Mouse (Mus musculus): ENCODE results near the gene Sirpb1a. TPM values are rescaled to one million over a fixed set of nuclear protein-coding genes. Genes with fewer than 3 reads are reported as not detected.
"Not testable (repeated sequence)": the region's sequence is repeated elsewhere in the genome, so short reads cannot be mapped to it uniquely, and the experiment has no call there.

Gene Sirpb1a
- not detected in 2 replicates for total RNA-seq (2017)

DNA sequence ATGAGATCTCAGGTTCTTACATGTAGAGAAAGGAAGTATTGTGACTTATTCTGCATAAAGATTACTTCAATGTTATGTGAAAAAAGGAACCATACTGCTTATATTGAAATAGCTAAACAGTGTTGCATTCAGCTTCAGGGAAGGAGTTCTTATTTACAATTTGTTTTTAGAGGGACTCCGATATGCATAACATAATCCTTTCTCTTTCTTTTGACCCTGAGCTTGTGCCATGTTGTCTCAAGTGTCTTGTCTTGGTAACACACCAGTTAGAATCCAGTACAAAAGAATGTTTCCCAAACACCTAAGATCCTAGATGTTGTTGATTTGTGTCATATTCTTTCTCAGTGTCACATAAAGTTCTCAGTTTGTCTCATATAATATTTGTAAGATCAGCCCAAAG, at the start of gene Sirpb1a:
Sirpb1a (minus strand) TSS at position 74 of the 400 bp plus-strand sequence.
- not testable (repeated sequence) for ATAC-seq (replicated peaks; ENCODE audit: low read depth, poor library complexity, severe bottlenecking)

DNA sequence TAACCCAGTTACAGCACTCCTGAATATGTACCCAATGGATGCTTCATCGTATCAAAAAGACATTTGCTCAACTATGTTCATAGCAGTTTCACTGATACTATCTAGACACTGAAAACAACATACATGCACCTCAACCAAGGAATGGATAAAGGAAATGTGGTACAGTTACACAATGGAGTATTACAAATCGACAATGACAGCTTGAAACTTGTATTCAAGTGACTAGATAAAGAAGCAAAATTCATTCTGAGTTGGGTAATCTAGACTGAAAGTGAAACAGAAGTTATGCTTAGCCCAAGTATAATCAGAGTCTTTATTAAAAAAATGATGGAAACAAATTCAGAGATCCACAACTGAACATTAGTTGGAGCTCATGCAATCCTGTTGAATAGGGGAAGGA, 48.5 kb upstream of the Sirpb1a start:
- 0 out of 2 replicates have a peak, but pooled peaks have one; percentile 29 for ATAC-seq (replicated peaks; ENCODE audit: low read depth, poor library complexity, severe bottlenecking)

DNA sequence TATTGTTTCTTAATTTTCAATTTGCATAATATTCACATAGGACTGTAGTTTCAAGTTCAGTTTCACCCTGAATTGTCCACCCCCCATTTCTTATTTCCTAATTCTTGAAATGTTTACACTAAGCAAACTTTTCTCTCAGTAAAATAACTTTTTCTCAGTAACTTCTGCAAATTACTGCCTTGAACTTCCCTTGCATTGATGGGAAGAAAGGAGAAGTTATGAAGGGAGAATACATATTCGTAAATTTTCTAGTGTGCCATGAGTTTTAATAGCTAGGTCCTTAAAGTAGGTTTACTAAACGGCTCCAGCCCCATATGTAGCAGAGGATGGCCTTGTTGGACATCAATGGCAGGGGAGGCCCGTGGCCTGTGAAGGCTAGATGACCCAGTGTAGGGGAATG, 43.8 kb upstream of the Sirpb1a start:
- ATAC-seq (replicated peaks; ENCODE audit: low read depth, poor library complexity, severe bottlenecking): 0 out of 2 replicates have a peak, but pooled peaks have one; percentile 45

DNA sequence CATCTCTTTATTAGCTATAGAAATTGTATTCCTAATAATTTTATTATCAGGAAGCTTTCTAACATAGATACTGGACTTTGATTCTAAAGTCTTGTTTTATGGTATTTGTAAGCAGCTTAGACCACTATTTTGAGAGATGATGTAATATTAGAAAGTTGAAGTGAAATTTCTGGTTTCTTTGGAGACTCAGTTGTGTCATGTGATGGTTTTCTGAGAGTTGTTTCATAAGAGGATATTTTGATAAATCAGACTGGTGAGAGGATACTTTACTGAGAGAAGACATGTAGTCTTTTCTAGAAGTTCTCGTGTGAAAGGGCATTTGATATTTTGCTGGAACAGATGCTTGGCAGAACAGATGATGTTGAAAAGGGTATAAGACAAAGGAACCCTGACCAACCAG, 17.6 kb upstream of the Sirpb1a start:
- not testable (repeated sequence) for ATAC-seq (replicated peaks; ENCODE audit: low read depth, poor library complexity, severe bottlenecking)

- peak; percentile 63 for ATAC-seq (replicated peaks; ENCODE audit: low read depth, poor library complexity, severe bottlenecking)
Observed at GRCm38 (mm10) chr3:15439844-15440243, 13.5 kb upstream of the Sirpb1a start.

- peak; percentile 97 for ATAC-seq (replicated peaks; ENCODE audit: low read depth, poor library complexity, severe bottlenecking)
Observed at GRCm38 (mm10) chr3:15427917-15428316, 1.6 kb upstream of the Sirpb1a start.

DNA sequence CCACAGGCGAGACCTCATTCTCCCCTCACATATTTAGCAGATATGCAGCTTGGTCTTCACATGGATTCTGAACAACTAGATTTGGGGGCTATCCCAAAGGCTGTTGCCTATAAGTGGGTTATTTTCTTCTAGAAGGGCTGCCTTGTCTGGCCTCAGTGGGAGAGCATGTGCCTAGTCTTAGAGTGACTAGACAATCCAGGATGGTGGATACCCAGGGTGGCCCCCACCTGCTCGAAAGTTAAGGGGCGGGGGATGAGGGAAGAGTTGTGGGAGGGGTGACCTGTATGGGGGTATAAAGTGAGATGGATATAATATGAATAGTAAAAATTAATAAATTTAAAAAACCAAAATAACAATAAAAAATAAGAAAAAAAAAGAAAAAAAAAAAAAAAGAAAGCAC, 70.6 kb downstream of the Sirpb1a start:
- ATAC-seq (replicated peaks; ENCODE audit: low read depth, poor library complexity, severe bottlenecking): not testable (repeated sequence)

DNA sequence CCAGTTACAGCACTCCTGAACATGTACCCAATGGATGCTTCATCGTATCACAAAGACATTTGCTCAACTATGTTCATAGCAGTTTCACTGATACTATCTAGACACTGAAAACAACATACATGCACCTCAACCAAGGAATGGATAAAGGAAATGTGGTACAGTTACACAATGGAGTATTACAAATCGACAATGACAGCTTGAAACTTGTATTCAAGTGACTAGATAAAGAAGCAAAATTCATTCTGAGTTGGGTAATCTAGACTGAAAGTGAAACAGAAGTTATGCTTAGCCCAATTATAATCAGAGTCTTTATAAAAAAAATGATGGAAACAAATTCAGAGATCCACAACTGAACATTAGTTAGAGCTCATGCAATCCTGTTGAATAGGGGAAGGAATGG, 76.0 kb downstream of the Sirpb1a start:
- ATAC-seq (replicated peaks; ENCODE audit: low read depth, poor library complexity, severe bottlenecking): 0 out of 2 replicates have a peak, but pooled peaks have one; percentile 25

DNA sequence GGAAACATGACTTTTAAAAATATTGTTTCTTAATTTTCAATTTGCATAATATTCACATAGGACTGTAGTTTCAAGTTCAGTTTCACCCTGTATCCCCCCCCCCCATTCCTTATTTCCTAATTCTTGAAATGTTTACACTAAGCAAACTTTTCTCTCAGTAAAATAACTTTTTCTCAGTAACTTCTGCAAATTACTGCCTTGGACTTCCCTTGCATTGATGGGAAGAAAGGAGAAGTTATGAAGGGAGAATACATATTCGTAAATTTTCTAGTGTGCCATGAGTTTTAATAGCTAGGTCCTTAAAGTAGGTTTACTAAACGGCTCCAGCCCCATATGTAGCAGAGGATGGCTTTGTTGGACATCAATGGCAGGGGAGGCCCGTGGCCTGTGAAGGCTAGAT, 80.7 kb downstream of the Sirpb1a start:
- not testable (repeated sequence) for ATAC-seq (replicated peaks; ENCODE audit: low read depth, poor library complexity, severe bottlenecking)

GRCm38 (mm10) chr3:15340287-15340686, 86.0 kb downstream of the Sirpb1a start:
- no peak for ATAC-seq (replicated peaks; ENCODE audit: low read depth, poor library complexity, severe bottlenecking)

DNA sequence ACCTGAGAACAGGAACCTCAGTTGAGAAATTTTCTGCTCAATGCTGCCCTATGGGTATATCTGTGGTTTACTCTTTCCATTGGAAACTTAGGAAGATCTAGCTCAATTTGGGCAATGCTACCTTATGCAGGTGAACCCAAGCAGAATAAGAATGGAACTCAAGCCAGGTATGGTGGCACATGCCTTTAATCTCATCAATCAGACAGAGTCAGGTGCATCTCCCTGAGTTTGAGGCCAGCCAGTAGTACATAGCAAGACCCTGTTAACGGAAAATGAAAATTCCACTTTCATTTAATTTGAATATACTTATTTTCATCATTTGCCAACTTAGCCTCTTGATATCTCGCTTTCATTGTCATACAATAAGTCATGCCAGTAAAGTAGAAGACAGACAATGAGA, 92.1 kb downstream of the Sirpb1a start:
- no peak for ATAC-seq (replicated peaks; ENCODE audit: low read depth, poor library complexity, severe bottlenecking)

DNA sequence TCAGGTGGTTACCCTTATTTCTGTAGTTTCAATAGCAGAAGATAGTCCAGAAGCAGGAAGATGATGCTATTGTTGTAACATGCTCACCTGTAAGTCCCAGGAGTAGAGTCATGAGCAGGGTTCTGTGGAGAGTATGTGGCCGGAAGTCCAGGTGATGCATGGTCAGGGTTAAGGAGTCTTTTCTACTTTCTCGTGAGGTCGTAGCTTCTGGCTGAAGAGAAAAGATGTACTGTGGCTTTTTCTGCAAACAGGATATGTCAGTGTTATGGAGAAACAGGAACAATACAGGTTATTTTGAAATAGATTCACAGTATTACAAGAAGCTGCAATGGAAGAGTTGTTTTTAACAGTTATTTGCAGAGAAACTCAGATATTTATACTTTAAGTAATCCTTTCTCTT, 94.3 kb downstream of the Sirpb1a start, which contains the start of gene Gm9733:
Gm9733 (minus strand) TSS at position 240 of the 400 bp plus-strand sequence.
- ATAC-seq (replicated peaks; ENCODE audit: low read depth, poor library complexity, severe bottlenecking): peak; percentile 54; the same call in 1 of the 2 replicates

- ATAC-seq (replicated peaks; ENCODE audit: low read depth, poor library complexity, severe bottlenecking): peak; percentile 80
Observed at GRCm38 (mm10) chr3:15331545-15331944, 94.8 kb downstream of the Sirpb1a start.

- ATAC-seq (replicated peaks; ENCODE audit: low read depth, poor library complexity, severe bottlenecking): no peak
Observed at GRCm38 (mm10) chr3:15329549-15329948, 96.8 kb downstream of the Sirpb1a start.

Other genes starting within 250 kb of the Sirpb1a start
- gene Gm9733, start 94.2 kb downstream of the Sirpb1a start, total RNA-seq (2017): not detected in 2 replicates
- gene Sirpb1b, start 148.5 kb upstream of the Sirpb1a start, total RNA-seq (2017): not detected in 2 replicates